In genomic region chr14:19178060-19178459, GRCm38 (mm10) we compare ENCODE assay signal across 6 mouse cellular contexts.
A peak's percentile ranks its signal among the peaks of the same experiment; 100 is the strongest.
DNase-seq lines count a peak whose midpoint lies in the region; ATAC-seq and TF ChIP-seq lines count a peak whose summit lies in the region.
"Not testable (repeated sequence)": the region's sequence is repeated elsewhere in the genome, so short reads cannot be mapped to it uniquely, and the experiment has no call there.

No protein-coding gene starts in this region.

- ATAC-seq in Patski = peak; percentile 27
- ATAC-seq in common myeloid progenitor, adult 5-6 weeks (replicated peaks; ENCODE audit: low read depth, poor library complexity, severe bottlenecking) = peak; percentile 69
- ATAC-seq in hematopoietic stem cell, adult 5-6 weeks (replicated peaks in 1 of 2; ENCODE audit: insufficient read depth in 1 of 2, low FRiP score in 2 of 2, low TSS enrichment in 1 of 2, low read depth in 1 of 2, poor library complexity in 2 of 2, severe bottlenecking in 2 of 2) = peak; percentile 88
- ATAC-seq in megakaryocyte progenitor cell, adult 5-6 weeks (replicated peaks; ENCODE audit: poor library complexity) = peak; percentile 54

- not testable (repeated sequence) for TF ChIP-seq CTCF in Patski (IDR thresholded peaks at IDR 0.05)

- peak; percentile 54 for DNase-seq in 416B (ENCODE audit: low read depth)
- DNase-seq in Patski (ENCODE audit: low read depth, low spot score) = not testable (repeated sequence)
- peak; percentile 53 for DNase-seq in heart, adult 11 months

- not testable (repeated sequence) for H3K27me3 ChIP-seq in Patski

- POLR2A ChIA-PET in Patski (lab: Charles Lee) = not testable (repeated sequence)

- CTCF ChIA-PET in Patski (lab: Charles Lee) = not testable (repeated sequence)

- in situ Hi-C loops in Patski (cut with MboI; ENCODE audit: low pct_unique_long_range_greater_than_20kb) = not testable (repeated sequence)

Comparison
In these comparisons a context has a peak if more than half of its experiments do, and no peak if none do; other contexts are left out.
1. ATAC-seq: peak in every context shown above with its lines; median percentile 88 in hematopoietic stem cell, adult 5-6 weeks; 69 in common myeloid progenitor, adult 5-6 weeks; 54 in megakaryocyte progenitor cell, adult 5-6 weeks; 27 in Patski.